In the genomic region with DNA sequence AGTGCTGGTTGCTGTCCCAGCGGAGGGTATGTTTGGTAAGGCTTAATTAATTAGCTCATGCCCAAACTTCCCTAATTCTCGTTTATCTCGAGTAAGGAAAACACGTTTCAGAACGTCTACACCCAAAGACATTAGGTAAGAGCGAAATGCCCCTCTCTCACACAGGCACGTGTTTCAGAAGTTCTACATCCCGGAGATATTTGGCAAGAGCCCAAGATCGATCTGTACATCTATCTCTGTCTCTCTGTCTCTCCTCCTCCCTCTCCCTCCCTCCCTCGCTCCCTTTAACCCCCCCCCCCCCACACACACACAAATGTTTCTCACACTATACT, we compare ENCODE assay signal across 9 mouse cellular contexts. TPM values are rescaled to one million over a fixed set of nuclear protein-coding genes. Genes with fewer than 3 reads are reported as not detected.
DNase-seq lines count a peak whose midpoint lies in the region; ATAC-seq and TF ChIP-seq lines count a peak whose summit lies in the region.
"Had no signal": no experiment of that assay in that cellular context is flagged by ENCODE, and none has a peak within 500 bp of the region (broad histone marks: within the 10 kb centered on the region; RNA-seq: fewer than 3 reads in every experiment).

No protein-coding gene starts in this region.

- no peaks in the 10 kb centered on the region for H3K9me3 ChIP-seq in heart, embryonic 15.5 days (replicated peaks)
- H3K9me3 ChIP-seq in ES-Bruce4 (replicated peaks; ENCODE audit: control insufficient read depth, insufficient read depth, low read length, poor library complexity, severe bottlenecking): no peaks in the 10 kb centered on the region
- H3K9me3 ChIP-seq in forebrain, embryonic 16.5 days (ENCODE audit: control insufficient read depth, low read length): no peaks in the 10 kb centered on the region

- 5% methylated on average over 10 of the region's 10 CpGs for WGBS in heart, embryonic 15.5 days
- 8% methylated on average over 10 of the region's 10 CpGs for WGBS in forebrain, embryonic 16.5 days
- WGBS in macrophage (ENCODE audit: missing documents): 1% methylated on average over 8 of the region's 10 CpGs

- peak overlapping the region; percentile 70 for H3K4me3 ChIP-seq in heart, embryonic 15.5 days
- H3K4me3 ChIP-seq in ES-Bruce4 (ENCODE audit: low read depth, low read length) (peak overlapping the region; percentile 77), macrophage (ENCODE audit: inconsistent target) (peak overlapping the region; percentile 97)
- H3K4me3 ChIP-seq in forebrain, embryonic 16.5 days (replicated peaks; ENCODE audit: low read length): peak overlapping the region; percentile 64

- no peaks in the 10 kb centered on the region for H3K36me3 ChIP-seq in heart, embryonic 15.5 days
- H3K36me3 ChIP-seq in ES-Bruce4 (ENCODE audit: control insufficient read depth, insufficient read depth, low read length, poor library complexity, severe bottlenecking) (no peaks in the 10 kb centered on the region), macrophage (ENCODE audit: inconsistent target) (no peaks in the 10 kb centered on the region; the same call in 1 of the 2 replicates)
- no peaks in the 10 kb centered on the region for H3K36me3 ChIP-seq in forebrain, embryonic 16.5 days (ENCODE audit: control insufficient read depth, insufficient read depth)

- DNase-seq in heart, adult 9 months (ENCODE audit: low spot score in 2 of 2): no peak
- DNase-seq in urinary bladder, postnatal 10 days (ENCODE audit: low spot score): no peak
- no peak for DNase-seq in cerebellum, adult 9-10 months
- DNase-seq in kidney, postnatal 14 days: no peak

- TF ChIP-seq CTCF in ES-Bruce4 (IDR thresholded peaks at IDR 0.05; ENCODE audit: low read depth, low read length): no peak

- H3K4me1 ChIP-seq in heart, embryonic 15.5 days (replicated peaks): 0 out of 2 replicates have a peak, but pooled peaks cover 4% of the 10 kb centered on the region
- H3K4me1 ChIP-seq in ES-Bruce4 (ENCODE audit: control insufficient read depth, insufficient read depth, low read length): peaks cover 1% of the 10 kb centered on the region
- H3K4me1 ChIP-seq in forebrain, embryonic 16.5 days (replicated peaks; ENCODE audit: control insufficient read depth, insufficient read depth, low read length): peaks cover 10% of the 10 kb centered on the region

- H3K9ac ChIP-seq in heart, embryonic 15.5 days: peak overlapping the region; percentile 59
- H3K9ac ChIP-seq in ES-Bruce4 (ENCODE audit: low read depth, poor library complexity, severe bottlenecking): peak overlapping the region; percentile 36
- H3K9ac ChIP-seq in forebrain, embryonic 16.5 days (replicated peaks; ENCODE audit: low read depth, low read length): peak overlapping the region; percentile 53

- H3K4me2 ChIP-seq in heart, embryonic 15.5 days: peak overlapping the region; percentile 87
- H3K4me2 ChIP-seq in forebrain, embryonic 16.5 days (ENCODE audit: low read length): peak overlapping the region; percentile 83

- TF ChIP-seq POLR2A in ES-Bruce4 (IDR thresholded peaks at IDR 0.05; ENCODE audit: insufficient read depth, low read length): no peak

- peaks cover 55% of the 10 kb centered on the region for H3K79me2 ChIP-seq in macrophage (ENCODE audit: inconsistent target)

- no peak for TF ChIP-seq EP300 in ES-Bruce4 (IDR thresholded peaks at IDR 0.05; ENCODE audit: insufficient read depth, low read depth, low read length)

- no peak for ATAC-seq in heart, embryonic 15.5 days (replicated peaks; ENCODE audit: insufficient number of reproducible peaks, insufficient read depth, low FRiP score, low read depth)
- ATAC-seq in forebrain, embryonic 16.5 days: 0 out of 2 replicates have a peak, but pooled peaks have one; percentile 1

- no peak overlapping the region for H3K27ac ChIP-seq in heart, embryonic 15.5 days
- H3K27ac ChIP-seq in ES-Bruce4 (ENCODE audit: insufficient read depth, low read length) (no peak overlapping the region), macrophage (peak overlapping the region; percentile 96)
- no peak overlapping the region for H3K27ac ChIP-seq in forebrain, embryonic 16.5 days (ENCODE audit: low read length)

- no peaks in the 10 kb centered on the region for H3K27me3 ChIP-seq in heart, embryonic 15.5 days
- H3K27me3 ChIP-seq in ES-Bruce4 (ENCODE audit: control insufficient read depth, insufficient read depth, low read length, poor library complexity, severe bottlenecking): no peaks in the 10 kb centered on the region
- H3K27me3 ChIP-seq in forebrain, embryonic 16.5 days (replicated peaks; ENCODE audit: control insufficient read depth, insufficient read depth, low read length): no peaks in the 10 kb centered on the region

RNA-seq across cellular contexts. Expression of a gene that starts 0.6 kb away (rescaled TPM):
- polyA plus RNA-seq in heart, embryonic 15.5 days (2015; fragmentation: Nextera tagmentation; extraction: Ambion mirVana): 3.4 and 5.3 TPM in 2 replicates
- polyA plus RNA-seq in ES-Bruce4 (2011; ENCODE audit: insufficient read depth, insufficient read length, low read depth, missing spikeins) (14.7 and 15.2 TPM in 2 replicates), macrophage (2018) (17.9 to 52.7 TPM (median 38.0 TPM) in 3 replicates)
- polyA plus RNA-seq in forebrain, embryonic 16.5 days (2015; fragmentation: Nextera tagmentation; extraction: Ambion mirVana): 8.3 and 9.8 TPM in 2 replicates
- total RNA-seq in macrophage (2018; cell fraction: chromatin; rRNA removed): 100 to 1,000 TPM; 109 to 557 (median 408) TPM
- total RNA-seq in macrophage (2018; cell fraction: cytosol; rRNA removed): 10 to 100 TPM; 17.0 to 55.2 (median 34.2) TPM
- total RNA-seq in macrophage (2018; cell fraction: nucleus; rRNA removed): 100 to 1,000 TPM in 23 of 26 experiments, 10 to 100 TPM in 3; 86.8 to 420 (median 224) TPM

RNA-seq across cellular contexts. Expression of a gene that starts 2.1 kb away (rescaled TPM):
- 0.47 and 1.0 TPM in 2 replicates for polyA plus RNA-seq in heart, embryonic 15.5 days (2015; fragmentation: Nextera tagmentation; extraction: Ambion mirVana)
- polyA plus RNA-seq in ES-Bruce4 (2011; ENCODE audit: insufficient read depth, insufficient read length, low read depth, missing spikeins) (not detected in 2 replicates), macrophage (2018) (1.7 to 2.3 TPM in 2 of 3 replicates, not detected in the other)
- 3.7 and 6.7 TPM in 2 replicates for polyA plus RNA-seq in forebrain, embryonic 16.5 days (2015; fragmentation: Nextera tagmentation; extraction: Ambion mirVana)
- total RNA-seq in macrophage (2018; cell fraction: chromatin; rRNA removed): not detected
- total RNA-seq in macrophage (2018; cell fraction: cytosol; rRNA removed): 1 to 10 TPM in 11 of 26 experiments, under 1 TPM in 15; 0.34 to 2.1 (median 0.91) TPM
- 1 to 10 TPM in 1 of 26 experiments, not detected in 25; 1.1 TPM for total RNA-seq in macrophage (2018; cell fraction: nucleus; rRNA removed)
- total RNA-seq: hematopoietic stem cell, adult 5-6 weeks had no signal

RNA-seq across cellular contexts. Expression of a gene that starts 27.5 kb away (rescaled TPM):
- not detected in 2 replicates for polyA plus RNA-seq in heart, embryonic 15.5 days (2015; fragmentation: Nextera tagmentation; extraction: Ambion mirVana)
- polyA plus RNA-seq in ES-Bruce4 (2011; ENCODE audit: insufficient read depth, insufficient read length, low read depth, missing spikeins): not detected in 2 replicates
- polyA plus RNA-seq in forebrain, embryonic 16.5 days (2015; fragmentation: Nextera tagmentation; extraction: Ambion mirVana): not detected in 2 replicates
- not detected for total RNA-seq in macrophage (2018; cell fraction: chromatin; rRNA removed)
- not detected for total RNA-seq in macrophage (2018; cell fraction: cytosol; rRNA removed)
- total RNA-seq in macrophage (2018; cell fraction: nucleus; rRNA removed): not detected
- not detected in 3 replicates for polyA plus RNA-seq in macrophage (2018)
- total RNA-seq: hematopoietic stem cell, adult 5-6 weeks had no signal

RNA-seq across cellular contexts. Expression of a gene that starts 50.3 kb away (rescaled TPM):
- 5.3 and 7.0 TPM in 2 replicates for polyA plus RNA-seq in heart, embryonic 15.5 days (2015; fragmentation: Nextera tagmentation; extraction: Ambion mirVana)
- 33.9 and 34.2 TPM in 2 replicates for polyA plus RNA-seq in ES-Bruce4 (2011; ENCODE audit: insufficient read depth, insufficient read length, low read depth, missing spikeins)
- polyA plus RNA-seq in forebrain, embryonic 16.5 days (2015; fragmentation: Nextera tagmentation; extraction: Ambion mirVana): 11.7 and 16.4 TPM in 2 replicates
- under 1 TPM in 19 of 26 experiments, not detected in 7; 0.15 to 0.83 (median 0.33) TPM for total RNA-seq in macrophage (2018; cell fraction: chromatin; rRNA removed)
- total RNA-seq in macrophage (2018; cell fraction: cytosol; rRNA removed): under 1 TPM; 0.19 to 0.99 (median 0.51) TPM
- total RNA-seq in macrophage (2018; cell fraction: nucleus; rRNA removed): 1 to 10 TPM in 3 of 26 experiments, under 1 TPM in 16, not detected in 7; 0.18 to 3.5 (median 0.42) TPM
- 0.42 to 2.5 TPM (median 1.1 TPM) in 3 replicates for polyA plus RNA-seq in macrophage (2018)
